Mouse (Mus musculus) megakaryocyte, embryonic 14.5 days (primary cell): ENCODE results near the gene Sox8.

Source experiments
- FLI1 ChIP-seq: IDR thresholded peaks from 2 replicates; pipeline ENCODE4 v1.6.1; 2012; ENCODE audit warnings: low read length, inconsistent platforms, mixed read lengths
- GATA1 ChIP-seq: IDR thresholded peaks from 3 replicates; pipeline ENCODE4 v1.6.1; 2012; ENCODE audit warnings: mixed read lengths, low read length, inconsistent platforms, borderline replicate concordance

- TF ChIP-seq GATA1 (no peak), FLI1 (no peak)
Observed at GRCm38 (mm10) chr17:25608137-25608785, 37.8 kb upstream of the Sox8 start.
